Comparison of ENCODE assay signal across 19 mouse cellular contexts in genomic region chr5:120961004-120961403, GRCm38 (mm10). TPM values are rescaled to one million over a fixed set of nuclear protein-coding genes. Genes with fewer than 3 reads are reported as not detected.
DNase-seq lines count a peak whose midpoint lies in the region; ATAC-seq lines count a peak whose summit lies in the region.
"Had no signal": no experiment of that assay in that cellular context is flagged by ENCODE, and none has a peak within 500 bp of the region (broad histone marks: within the 10 kb centered on the region; RNA-seq: fewer than 3 reads in every experiment).

No protein-coding gene starts in this region.

- no peak for ATAC-seq in kidney, embryonic 14.5 days (ENCODE audit: low FRiP score, low TSS enrichment)
- no peak for ATAC-seq in limb, embryonic 11.5 days (ENCODE audit: insufficient number of reproducible peaks, low FRiP score, low TSS enrichment, low read depth)
- ATAC-seq: forebrain, embryonic 16.5 days; hindbrain, embryonic 16.5 days; Patski had no signal

- H3K4me2 ChIP-seq in kidney, embryonic 14.5 days (replicated peaks; ENCODE audit: low read depth, low read length) = no peak overlapping the region
- no peak overlapping the region for H3K4me2 ChIP-seq in limb, embryonic 11.5 days (ENCODE audit: low read depth, severe bottlenecking)
- H3K4me2 ChIP-seq: liver, embryonic 15.5 days had no signal

- H3K4me3 ChIP-seq in kidney, embryonic 14.5 days (ENCODE audit: low read length) = no peak overlapping the region
- no peak overlapping the region for H3K4me3 ChIP-seq in limb, embryonic 11.5 days (ENCODE audit: low read depth, low read length)
- H3K4me3 ChIP-seq: liver, embryonic 15.5 days had no signal

- WGBS in kidney, embryonic 14.5 days = 58% methylated on average over 4 of the region's 4 CpGs
- WGBS in limb, embryonic 11.5 days = 56% methylated on average over 4 of the region's 4 CpGs

- no peak overlapping the region for H3K9ac ChIP-seq in kidney, embryonic 14.5 days (ENCODE audit: low read depth, low read length)
- no peak overlapping the region for H3K9ac ChIP-seq in limb, embryonic 11.5 days (ENCODE audit: low read length)
- H3K9ac ChIP-seq: liver, embryonic 15.5 days had no signal

- no peaks in the 10 kb centered on the region for H3K27me3 ChIP-seq in kidney, embryonic 14.5 days (ENCODE audit: control insufficient read depth, insufficient read depth, low read length)
- no peaks in the 10 kb centered on the region for H3K27me3 ChIP-seq in limb, embryonic 11.5 days (ENCODE audit: control insufficient read depth, insufficient read depth, low read length)
- H3K27me3 ChIP-seq: liver, embryonic 15.5 days; Patski had no signal

- no peaks in the 10 kb centered on the region for H3K4me1 ChIP-seq in kidney, embryonic 14.5 days (ENCODE audit: control insufficient read depth, insufficient read depth, low read length)
- H3K4me1 ChIP-seq in limb, embryonic 11.5 days (ENCODE audit: control insufficient read depth, insufficient read depth, low read length) = no peaks in the 10 kb centered on the region
- H3K4me1 ChIP-seq: liver, embryonic 15.5 days had no signal

- H3K27ac ChIP-seq in kidney, embryonic 14.5 days (ENCODE audit: low read depth, low read length) = no peak overlapping the region
- no peak overlapping the region for H3K27ac ChIP-seq in limb, embryonic 11.5 days (replicated peaks; ENCODE audit: low read depth, low read length)
- H3K27ac ChIP-seq: liver, embryonic 15.5 days had no signal

- no peaks in the 10 kb centered on the region for H3K36me3 ChIP-seq in kidney, embryonic 14.5 days (ENCODE audit: control insufficient read depth, insufficient read depth, low read length)
- no peaks in the 10 kb centered on the region for H3K36me3 ChIP-seq in limb, embryonic 11.5 days (ENCODE audit: control insufficient read depth, insufficient read depth, low read length)
- H3K36me3 ChIP-seq: liver, embryonic 15.5 days had no signal

- no peaks in the 10 kb centered on the region for H3K9me3 ChIP-seq in kidney, embryonic 14.5 days (ENCODE audit: control insufficient read depth, low read length)
- H3K9me3 ChIP-seq in limb, embryonic 11.5 days (ENCODE audit: control insufficient read depth, low read length) = no peaks in the 10 kb centered on the region
- H3K9me3 ChIP-seq: liver, embryonic 15.5 days had no signal

- peak; percentile 26 for DNase-seq in adrenal gland, postnatal 14 days
- no peak for DNase-seq in adrenal gland, postnatal 10 days
- peak; percentile 56 to 62 for DNase-seq in kidney, postnatal 4 days
- DNase-seq in NIH3T3 (ENCODE audit: low read depth) = peak; percentile 20
- peak; percentile 68 for DNase-seq in limb, embryonic 11.5 days (ENCODE audit: low spot score)
- DNase-seq in layer of hippocampus, adult 11-12 months (ENCODE audit: low spot score) = no peak
- DNase-seq in layer of hippocampus, adult 8-10 months (ENCODE audit: low spot score in 2 of 2) = no peak
- DNase-seq: adrenal gland, adult 2 months; cerebellum, postnatal 14 days; gastrocnemius, postnatal 36 days had no signal

RNA-seq across cellular contexts. Expression of gene Oas1d, which starts 46.7 kb away (rescaled TPM):
- not detected in 2 replicates for total RNA-seq in adrenal gland, postnatal 14 days (2021)
- total RNA-seq in adrenal gland, postnatal 10 days (2021) = under 1 TPM in 1 of 2 experiments, not detected in 1; 0.18 TPM
- not detected in 2 replicates for polyA plus RNA-seq in kidney, embryonic 14.5 days (2014; fragmentation: Nextera tagmentation; extraction: Ambion mirVana)
- polyA plus RNA-seq in limb, embryonic 11.5 days (2014; fragmentation: Nextera tagmentation; extraction: Ambion mirVana) = not detected in 2 replicates
- total RNA-seq in layer of hippocampus, adult 8-10 months (2022) = not detected
- total RNA-seq: adrenal gland, adult 2 months; gastrocnemius, postnatal 36 days; left cerebral cortex, postnatal 25 days; megakaryocyte progenitor cell, adult 5-6 weeks had no signal
- polyA plus RNA-seq: adrenal gland, adult 2 months; forebrain, embryonic 16.5 days; heart, embryonic 14.5 days; liver, embryonic 15.5 days; Patski; testis, adult 2 months had no signal

RNA-seq across cellular contexts. Expression of gene Rph3a, which starts 48.9 kb away (rescaled TPM):
- total RNA-seq in adrenal gland, postnatal 14 days (2021) = 2.7 and 3.0 TPM in 2 replicates
- total RNA-seq in adrenal gland, postnatal 10 days (2021) = 1 to 10 TPM; 1.7 to 3.4 TPM
- polyA plus RNA-seq in kidney, embryonic 14.5 days (2014; fragmentation: Nextera tagmentation; extraction: Ambion mirVana) = not detected in 2 replicates
- polyA plus RNA-seq in limb, embryonic 11.5 days (2014; fragmentation: Nextera tagmentation; extraction: Ambion mirVana) = not detected in 2 replicates
- 100 to 1,000 TPM; 199 to 216 (median 211) TPM for total RNA-seq in layer of hippocampus, adult 8-10 months (2022)
- total RNA-seq: gastrocnemius, postnatal 36 days; megakaryocyte progenitor cell, adult 5-6 weeks had no signal
- polyA plus RNA-seq: heart, embryonic 14.5 days; Patski had no signal

RNA-seq across cellular contexts. Expression of gene Oas1a, which starts 53.7 kb away (rescaled TPM):
- total RNA-seq in adrenal gland, postnatal 14 days (2021) = 0.52 and 1.0 TPM in 2 replicates
- under 1 TPM in 1 of 2 experiments, not detected in 1; 0.58 TPM for total RNA-seq in adrenal gland, postnatal 10 days (2021)
- 1.8 and 2.2 TPM in 2 replicates for polyA plus RNA-seq in kidney, embryonic 14.5 days (2014; fragmentation: Nextera tagmentation; extraction: Ambion mirVana)
- 0.57 and 0.68 TPM in 2 replicates for polyA plus RNA-seq in limb, embryonic 11.5 days (2014; fragmentation: Nextera tagmentation; extraction: Ambion mirVana)
- 1 to 10 TPM in 2 of 4 experiments, under 1 TPM in 2; 0.31 to 2.4 (median 0.74) TPM for total RNA-seq in layer of hippocampus, adult 8-10 months (2022)

Comparison
In these comparisons a context has a peak if more than half of its experiments do, and no peak if none do; other contexts are left out.
1. DNase-seq: peak in adrenal gland, postnatal 14 days (single experiment), kidney, postnatal 4 days (2 of 2), NIH3T3 (single experiment) and limb, embryonic 11.5 days (single experiment); none in adrenal gland, postnatal 10 days (single experiment), layer of hippocampus, adult 11-12 months (single experiment) and layer of hippocampus, adult 8-10 months (0 of 2).
2. RNA of gene Rph3a, which starts 48.9 kb away (total RNA-seq): 199 to 216 TPM in layer of hippocampus, adult 8-10 months; 1.7 to 3.4 TPM in adrenal gland, postnatal 10 days and 2.7 to 3.0 TPM in adrenal gland, postnatal 14 days; every median in the first group is over 10 times any median in the second.